Mouse (Mus musculus): ENCODE results near the gene Mmaa. TPM values are rescaled to one million over a fixed set of nuclear protein-coding genes. Genes with fewer than 3 reads are reported as not detected.
A peak's percentile ranks its signal among the peaks of the same experiment; 100 is the strongest.

Gene Mmaa
- 16.5 and 17.0 TPM in 2 replicates for polyA plus RNA-seq (2016; fragmentation: Nextera tagmentation; extraction: Ambion mirVana)

DNA sequence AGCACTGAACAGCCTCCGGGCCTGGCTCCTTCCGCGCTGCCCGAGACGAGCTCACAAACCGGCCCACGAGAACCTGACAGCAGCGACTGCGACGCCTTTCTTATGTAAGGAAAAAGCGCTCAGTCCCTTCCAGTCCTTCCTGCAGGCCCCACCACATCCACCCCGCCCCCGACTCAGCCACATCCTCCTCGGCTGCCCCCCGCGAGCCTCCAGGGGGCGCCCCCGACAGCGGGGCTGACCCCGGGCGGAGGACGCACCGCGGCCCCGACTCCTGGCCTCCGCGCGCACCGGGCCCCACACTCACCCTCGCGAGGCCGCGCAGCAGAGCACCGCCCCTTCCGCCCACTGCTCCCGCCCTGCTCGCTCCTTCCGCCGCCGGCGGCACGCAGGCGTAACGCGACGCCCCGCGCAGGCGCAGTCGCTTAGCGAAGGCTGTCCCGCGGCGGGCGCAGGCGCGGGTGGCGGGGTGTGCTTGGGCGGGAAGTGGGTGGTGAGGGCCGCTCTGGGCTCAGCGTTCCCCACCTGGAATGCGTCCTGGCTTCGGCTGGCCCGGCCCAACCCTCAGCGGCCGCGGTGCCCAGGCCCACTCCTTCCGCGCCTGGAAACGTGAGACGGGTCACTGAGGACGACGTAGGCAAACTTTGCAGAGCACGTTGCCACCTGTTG lies at the start of gene Mmaa:
Gene Mmaa (minus strand): TSS at position 328 of the 666 bp plus-strand sequence.
- H3K27ac ChIP-seq, result peak within 1 kb of the TSS; percentile 91
- peak within 1 kb of the TSS; percentile 71 for H3K4me2 ChIP-seq (replicated peaks)
- peak within 1 kb of the TSS; percentile 61 for H3K4me3 ChIP-seq
- 0% methylated on average over 73 of the region's 74 CpGs for WGBS
- H3K27me3 ChIP-seq, result no peaks in the 10 kb centered on the region
- H3K4me1 ChIP-seq, result peaks cover 22% of the 10 kb centered on the region
- no peaks in the 10 kb centered on the region for H3K9me3 ChIP-seq (replicated peaks)
- peak; percentile 99 for ATAC-seq (ENCODE audit: low FRiP score)
- H3K36me3 ChIP-seq, result no peaks in the 10 kb centered on the region
- H3K9ac ChIP-seq, result peak within 1 kb of the TSS; percentile 65

DNA sequence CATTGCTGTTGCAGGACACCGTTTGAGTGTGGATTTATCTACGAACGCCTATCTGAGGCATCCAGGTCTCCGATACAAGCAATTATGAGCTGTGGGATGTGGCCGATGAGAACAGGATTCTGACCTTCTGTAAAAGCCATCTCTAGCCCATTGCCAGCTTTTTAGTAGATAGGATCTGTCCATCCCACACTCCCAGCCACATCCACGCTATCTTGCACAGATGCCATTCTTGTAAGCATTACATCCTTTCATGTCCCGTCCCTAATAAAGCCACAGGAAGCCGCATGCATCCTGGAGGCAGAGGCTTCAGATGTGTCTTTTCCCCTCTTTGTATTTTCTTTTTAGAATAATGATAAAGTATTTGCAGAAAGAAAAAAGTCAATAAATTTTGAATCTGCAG lies 46.5 kb upstream of the Mmaa start:
- no peak for ATAC-seq (ENCODE audit: low FRiP score)
- Histone ChIP-seq H3K4me2 (replicated peaks) (no peak overlapping the region), H3K9me3 (replicated peaks) (no peaks in the 10 kb centered on the region), H3K36me3 (peaks cover 65% of the 10 kb centered on the region), H3K9ac (no peak overlapping the region), H3K27ac (no peak overlapping the region), H3K4me1 (no peaks in the 10 kb centered on the region), H3K4me3 (no peak overlapping the region), H3K27me3 (no peaks in the 10 kb centered on the region)
- WGBS, result 93% methylated on average over 8 of the region's 8 CpGs

DNA sequence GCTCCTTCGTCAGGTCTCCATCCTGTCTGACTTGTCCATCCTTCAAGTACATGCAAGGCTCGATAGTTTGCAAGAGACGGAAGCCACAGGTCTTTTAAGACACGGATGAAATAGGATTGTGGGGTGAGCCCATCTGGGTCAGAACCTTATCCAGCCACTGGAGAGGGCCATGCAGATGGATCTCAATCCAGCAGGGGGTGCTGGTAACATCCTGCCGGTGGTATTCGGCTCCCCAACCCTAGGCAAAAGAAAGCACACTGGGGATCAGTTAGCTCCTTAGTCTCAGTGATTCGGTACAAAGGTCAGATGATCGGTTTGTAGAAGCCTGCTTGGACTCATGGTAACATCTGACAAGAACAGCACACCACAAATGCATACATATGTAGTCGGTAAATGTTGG lies 44.8 kb upstream of the Mmaa start:
- Histone ChIP-seq H3K9ac (no peak overlapping the region), H3K4me1 (no peaks in the 10 kb centered on the region), H3K4me3 (no peak overlapping the region), H3K27ac (no peak overlapping the region), H3K36me3 (peaks cover 63% of the 10 kb centered on the region), H3K9me3 (replicated peaks) (no peaks in the 10 kb centered on the region), H3K27me3 (no peaks in the 10 kb centered on the region), H3K4me2 (replicated peaks) (no peak overlapping the region)
- no peak for ATAC-seq (ENCODE audit: low FRiP score)
- WGBS, result 82% methylated on average over 9 of the region's 9 CpGs

DNA sequence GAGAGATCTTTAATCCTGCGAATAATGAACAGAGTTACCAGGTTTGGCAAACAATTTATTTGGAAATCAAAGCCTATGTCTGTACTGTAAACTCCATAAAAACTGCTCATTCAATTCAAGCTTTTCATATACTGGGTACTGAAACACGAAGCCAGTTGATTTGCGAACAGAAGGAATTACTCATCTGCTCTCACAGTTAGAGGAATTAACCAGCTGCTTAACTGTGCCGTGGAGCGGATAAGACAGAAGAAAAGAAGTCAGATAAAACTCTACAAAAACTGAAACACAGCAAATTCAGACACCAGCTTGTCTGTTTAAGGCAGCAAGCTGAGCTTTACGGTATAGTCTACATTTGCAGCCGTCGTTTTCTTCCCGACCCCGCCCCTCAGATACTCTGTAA lies 43.9 kb upstream of the Mmaa start:
- WGBS, result 96% methylated on average over 10 of the region's 10 CpGs
- H3K9ac ChIP-seq, result no peak overlapping the region
- peaks cover 62% of the 10 kb centered on the region for H3K36me3 ChIP-seq
- no peaks in the 10 kb centered on the region for H3K4me1 ChIP-seq
- H3K27me3 ChIP-seq, result no peaks in the 10 kb centered on the region
- no peak overlapping the region for H3K4me3 ChIP-seq
- H3K27ac ChIP-seq, result no peak overlapping the region
- no peaks in the 10 kb centered on the region for H3K9me3 ChIP-seq (replicated peaks)
- ATAC-seq (ENCODE audit: low FRiP score), result no peak
- H3K4me2 ChIP-seq (replicated peaks), result no peak overlapping the region

DNA sequence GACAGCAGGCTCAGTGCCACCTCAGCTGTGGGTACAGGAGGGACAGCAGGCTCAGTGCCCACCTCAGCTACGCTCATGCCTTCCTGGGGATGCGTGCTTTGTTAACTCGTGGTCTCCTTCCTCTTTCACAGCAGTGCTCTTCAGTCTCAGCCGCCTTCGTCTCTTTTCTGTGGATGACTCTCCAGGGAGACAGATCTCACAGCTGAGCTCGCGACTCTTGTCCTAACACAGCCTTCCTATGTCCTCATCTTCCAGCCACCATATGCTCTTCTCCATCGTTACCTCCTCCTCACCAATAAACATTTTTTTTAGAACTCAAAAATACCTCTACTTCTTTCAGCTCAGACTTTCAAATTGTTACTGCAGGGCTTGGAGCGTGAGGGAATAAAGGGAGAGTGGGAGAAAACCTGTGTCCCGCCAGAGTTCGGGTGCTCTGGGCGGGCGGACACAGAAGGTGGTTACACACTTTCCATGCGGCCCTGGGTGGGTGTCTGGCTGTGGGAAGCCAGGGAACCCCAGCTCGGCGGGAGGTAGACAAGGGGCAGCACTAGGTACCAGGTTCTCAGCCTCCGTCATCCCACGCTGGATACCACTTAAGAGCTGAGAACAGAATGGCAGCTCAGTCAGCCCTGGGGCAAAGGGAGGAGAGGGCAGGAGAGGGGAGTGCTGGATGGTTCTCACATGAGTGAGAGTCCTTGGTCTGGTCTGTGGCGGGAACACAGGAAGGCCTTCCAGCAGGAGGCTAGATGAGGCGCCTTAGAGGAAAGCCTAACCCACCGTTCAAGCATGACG lies 37.6 kb upstream of the Mmaa start:
- ATAC-seq (ENCODE audit: low FRiP score), result no peak
- Histone ChIP-seq H3K27me3 (no peaks in the 10 kb centered on the region), H3K27ac (no peak overlapping the region), H3K36me3 (peaks cover 4% of the 10 kb centered on the region), H3K4me2 (replicated peaks) (no peak overlapping the region), H3K9ac (no peak overlapping the region), H3K4me3 (no peak overlapping the region), H3K9me3 (replicated peaks) (0 out of 2 replicates have a peak, but pooled peaks cover 3% of the 10 kb centered on the region), H3K4me1 (no peaks in the 10 kb centered on the region)
- WGBS, result 88% methylated on average over 22 of the region's 22 CpGs

DNA sequence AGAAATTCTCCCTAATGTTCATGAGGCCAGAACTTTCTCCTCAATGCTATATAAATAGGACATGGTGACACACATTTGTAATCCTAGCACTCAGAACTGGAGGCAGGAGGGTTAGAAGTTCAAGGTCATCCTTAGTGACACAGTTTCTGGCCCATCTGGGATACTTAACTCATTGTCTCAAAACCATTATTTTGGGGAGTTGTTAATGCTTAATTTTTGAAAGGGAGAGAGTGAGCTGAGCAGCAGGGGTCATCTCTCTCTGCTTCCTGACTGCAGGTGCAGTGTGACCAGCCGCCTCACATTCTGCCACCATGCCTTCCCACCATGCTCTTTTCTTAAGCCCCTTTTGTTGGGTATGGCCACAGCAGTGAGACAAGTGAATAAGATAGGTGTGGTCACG lies 36.8 kb upstream of the Mmaa start:
- 0 out of 2 replicates have a peak, but pooled peaks cover 3% of the 10 kb centered on the region for H3K9me3 ChIP-seq (replicated peaks)
- no peak for ATAC-seq (ENCODE audit: low FRiP score)
- no peaks in the 10 kb centered on the region for H3K4me1 ChIP-seq
- H3K36me3 ChIP-seq, result no peaks in the 10 kb centered on the region
- no peak overlapping the region for H3K9ac ChIP-seq
- H3K27me3 ChIP-seq, result no peaks in the 10 kb centered on the region
- H3K27ac ChIP-seq, result no peak overlapping the region
- no peak overlapping the region for H3K4me2 ChIP-seq (replicated peaks)
- H3K4me3 ChIP-seq, result no peak overlapping the region
- 86% methylated on average over 2 of the region's 2 CpGs for WGBS

DNA sequence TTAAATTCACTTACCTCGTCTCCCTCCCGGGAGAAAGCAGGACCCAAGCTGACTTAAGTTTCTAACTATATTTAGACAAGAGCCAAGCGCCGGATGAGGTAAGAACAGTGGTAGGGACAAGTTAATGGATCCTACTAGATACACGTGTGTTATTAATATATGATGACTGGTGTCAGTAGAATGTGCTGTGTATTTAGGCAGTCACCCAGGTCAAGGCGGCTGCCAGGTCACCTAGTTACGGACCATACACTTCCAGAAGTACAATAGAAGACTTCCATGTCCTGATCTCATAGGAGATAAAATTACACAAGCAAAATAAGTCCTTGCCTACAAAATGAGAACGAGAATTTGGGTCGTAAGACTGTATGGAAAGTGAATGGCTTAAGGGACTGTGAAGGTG lies 36.3 kb upstream of the Mmaa start:
- H3K27me3 ChIP-seq, result no peaks in the 10 kb centered on the region
- 0 out of 2 replicates have a peak, but pooled peaks cover 3% of the 10 kb centered on the region for H3K9me3 ChIP-seq (replicated peaks)
- ATAC-seq (ENCODE audit: low FRiP score), result no peak
- no peaks in the 10 kb centered on the region for H3K36me3 ChIP-seq
- no peaks in the 10 kb centered on the region for H3K4me1 ChIP-seq
- H3K4me3 ChIP-seq, result no peak overlapping the region
- no peak overlapping the region for H3K9ac ChIP-seq
- WGBS, result 86% methylated on average over 9 of the region's 9 CpGs
- no peak overlapping the region for H3K27ac ChIP-seq
- no peak overlapping the region for H3K4me2 ChIP-seq (replicated peaks)

DNA sequence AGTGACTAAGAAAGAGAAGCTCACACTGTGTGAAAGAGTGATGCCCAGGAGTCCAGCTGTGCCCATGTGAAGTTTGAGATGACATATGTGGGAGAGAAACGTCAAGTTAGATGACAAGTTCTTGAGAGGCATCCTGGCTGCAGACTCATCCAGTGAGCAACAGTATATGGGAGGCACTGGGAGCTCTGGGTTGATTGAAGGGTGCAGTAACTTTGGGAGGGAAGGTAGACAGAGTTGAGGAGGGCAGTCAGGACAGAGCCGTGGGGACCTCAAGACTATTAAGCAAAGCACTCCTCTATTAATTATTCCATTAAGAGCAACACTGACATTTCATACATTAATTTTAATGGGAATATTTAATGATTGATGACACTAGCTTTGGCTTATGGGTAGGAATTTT lies 35.0 kb upstream of the Mmaa start:
- 91% methylated on average over 2 of the region's 2 CpGs for WGBS
- no peak overlapping the region for H3K27ac ChIP-seq
- ATAC-seq (ENCODE audit: low FRiP score), result no peak

DNA sequence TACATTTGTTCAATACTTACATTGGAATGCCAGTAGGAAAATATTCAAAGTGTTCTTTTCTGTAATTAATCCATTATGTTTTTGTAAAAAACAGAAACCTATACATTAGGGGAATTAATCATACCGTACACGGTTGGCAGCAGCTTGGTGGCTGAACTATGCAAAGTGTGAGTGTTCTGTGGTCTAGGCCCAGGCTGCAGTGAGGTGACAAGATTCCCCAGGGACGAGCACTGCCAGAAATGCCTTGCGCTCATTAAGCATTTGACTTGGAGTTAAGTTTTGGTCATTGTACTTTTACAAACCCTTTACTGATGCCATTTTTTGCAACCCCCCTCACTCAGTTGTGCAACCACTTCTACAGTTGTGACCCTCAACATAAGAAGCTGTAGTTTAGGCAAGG lies 34.4 kb upstream of the Mmaa start:
- no peaks in the 10 kb centered on the region for H3K27me3 ChIP-seq
- 83% methylated on average over 4 of the region's 4 CpGs for WGBS
- 0 out of 2 replicates have a peak, but pooled peaks cover 2% of the 10 kb centered on the region for H3K4me1 ChIP-seq
- H3K27ac ChIP-seq, result no peak overlapping the region
- 0 out of 2 replicates have a peak, but pooled peaks cover 3% of the 10 kb centered on the region for H3K9me3 ChIP-seq (replicated peaks)
- H3K4me3 ChIP-seq, result no peak overlapping the region
- no peak overlapping the region for H3K9ac ChIP-seq
- no peaks in the 10 kb centered on the region for H3K36me3 ChIP-seq
- no peak overlapping the region for H3K4me2 ChIP-seq (replicated peaks)
- ATAC-seq (ENCODE audit: low FRiP score), result no peak

More for the DNA sequence above, 35.0 kb upstream of the Mmaa start:
- Histone ChIP-seq H3K9ac (no peak overlapping the region), H3K36me3 (no peaks in the 10 kb centered on the region), H3K4me2 (replicated peaks) (no peak overlapping the region), H3K27me3 (no peaks in the 10 kb centered on the region), H3K4me1 (no peaks in the 10 kb centered on the region), H3K9me3 (replicated peaks) (0 out of 2 replicates have a peak, but pooled peaks cover 3% of the 10 kb centered on the region), H3K4me3 (no peak overlapping the region)

DNA sequence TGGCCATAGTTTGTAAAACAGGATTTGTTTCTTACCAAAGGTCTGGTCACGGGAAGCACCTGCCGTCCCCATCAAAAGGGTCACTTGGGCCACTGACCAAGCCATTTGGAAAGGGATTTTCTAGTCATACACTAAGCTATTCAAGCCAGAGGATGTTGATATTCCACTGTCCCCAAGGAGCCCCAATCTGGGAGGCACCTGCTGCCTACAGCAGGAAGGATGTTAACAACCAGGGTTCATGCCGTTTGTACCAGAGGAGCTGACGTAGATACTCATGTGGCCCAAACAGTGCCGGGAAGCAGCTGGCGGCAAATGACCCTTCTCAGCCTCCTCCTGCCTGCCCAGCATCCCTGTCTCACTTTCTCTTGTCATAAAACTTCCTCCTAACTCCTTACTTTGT lies 30.8 kb upstream of the Mmaa start:
- ATAC-seq (ENCODE audit: low FRiP score), result no peak
- WGBS, result 85% methylated on average over 6 of the region's 6 CpGs

DNA sequence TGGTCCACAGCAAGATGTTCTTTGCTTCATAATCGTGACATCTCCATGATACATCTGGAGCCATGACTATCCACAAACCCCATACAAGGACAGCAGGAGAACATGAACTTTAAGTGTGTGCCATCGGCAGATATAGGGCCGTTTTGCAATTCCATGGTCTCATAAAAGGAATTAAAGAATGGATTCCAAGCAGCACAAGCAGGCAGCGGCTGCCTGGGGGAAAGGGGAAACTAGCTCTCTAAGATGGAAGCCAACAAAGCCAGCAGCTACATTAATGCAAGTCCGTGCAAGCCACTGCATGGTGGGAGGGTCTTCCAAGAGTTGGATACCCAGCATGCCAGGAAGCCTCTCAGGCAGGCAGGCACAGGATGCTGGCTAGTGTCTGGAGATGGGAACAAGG lies 30.2 kb upstream of the Mmaa start:
- ATAC-seq (ENCODE audit: low FRiP score), result no peak
- no peak overlapping the region for H3K9ac ChIP-seq
- H3K4me2 ChIP-seq (replicated peaks), result no peak overlapping the region
- H3K4me1 ChIP-seq, result 0 out of 2 replicates have a peak, but pooled peaks cover 3% of the 10 kb centered on the region
- H3K27ac ChIP-seq, result no peak overlapping the region
- H3K27me3 ChIP-seq, result no peaks in the 10 kb centered on the region
- no peaks in the 10 kb centered on the region for H3K9me3 ChIP-seq (replicated peaks)
- no peaks in the 10 kb centered on the region for H3K36me3 ChIP-seq
- 85% methylated on average over 5 of the region's 5 CpGs for WGBS
- H3K4me3 ChIP-seq, result no peak overlapping the region

More for the DNA sequence above, 30.8 kb upstream of the Mmaa start:
- H3K36me3 ChIP-seq, result no peaks in the 10 kb centered on the region
- no peak overlapping the region for H3K4me3 ChIP-seq
- 0 out of 2 replicates have a peak, but pooled peaks cover 3% of the 10 kb centered on the region for H3K4me1 ChIP-seq
- no peaks in the 10 kb centered on the region for H3K27me3 ChIP-seq
- no peak overlapping the region for H3K4me2 ChIP-seq (replicated peaks)
- H3K27ac ChIP-seq, result no peak overlapping the region
- H3K9ac ChIP-seq, result no peak overlapping the region
- no peaks in the 10 kb centered on the region for H3K9me3 ChIP-seq (replicated peaks)

DNA sequence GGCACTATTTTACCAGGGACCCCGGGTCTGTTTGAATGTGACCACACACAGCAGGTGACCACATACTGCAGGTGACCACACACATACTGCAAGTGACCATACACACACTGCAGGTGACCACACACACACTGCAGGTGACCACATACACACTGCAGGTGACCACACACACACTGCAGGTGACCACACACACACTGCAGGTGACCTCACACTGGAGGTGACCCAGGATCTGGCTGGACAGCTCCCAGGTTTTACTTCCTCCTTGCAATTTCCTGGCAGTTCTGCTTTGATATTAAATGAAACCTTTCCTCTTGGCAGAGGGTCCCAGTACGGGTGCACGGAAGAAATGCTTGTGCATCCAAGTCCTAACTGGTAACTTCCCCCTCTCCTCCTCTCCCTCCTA lies 29.3 kb upstream of the Mmaa start:
- H3K4me1 ChIP-seq, result 0 out of 2 replicates have a peak, but pooled peaks cover 3% of the 10 kb centered on the region
- H3K36me3 ChIP-seq, result no peaks in the 10 kb centered on the region
- no peaks in the 10 kb centered on the region for H3K9me3 ChIP-seq (replicated peaks)
- H3K9ac ChIP-seq, result no peak overlapping the region
- no peak overlapping the region for H3K4me2 ChIP-seq (replicated peaks)
- no peaks in the 10 kb centered on the region for H3K27me3 ChIP-seq
- no peak overlapping the region for H3K4me3 ChIP-seq
- no peak for ATAC-seq (ENCODE audit: low FRiP score)
- WGBS, result 74% methylated on average over 3 of the region's 3 CpGs
- H3K27ac ChIP-seq, result no peak overlapping the region
